Mouse (Mus musculus): ENCODE results near the gene Arpin.

Gene Arpin

DNA sequence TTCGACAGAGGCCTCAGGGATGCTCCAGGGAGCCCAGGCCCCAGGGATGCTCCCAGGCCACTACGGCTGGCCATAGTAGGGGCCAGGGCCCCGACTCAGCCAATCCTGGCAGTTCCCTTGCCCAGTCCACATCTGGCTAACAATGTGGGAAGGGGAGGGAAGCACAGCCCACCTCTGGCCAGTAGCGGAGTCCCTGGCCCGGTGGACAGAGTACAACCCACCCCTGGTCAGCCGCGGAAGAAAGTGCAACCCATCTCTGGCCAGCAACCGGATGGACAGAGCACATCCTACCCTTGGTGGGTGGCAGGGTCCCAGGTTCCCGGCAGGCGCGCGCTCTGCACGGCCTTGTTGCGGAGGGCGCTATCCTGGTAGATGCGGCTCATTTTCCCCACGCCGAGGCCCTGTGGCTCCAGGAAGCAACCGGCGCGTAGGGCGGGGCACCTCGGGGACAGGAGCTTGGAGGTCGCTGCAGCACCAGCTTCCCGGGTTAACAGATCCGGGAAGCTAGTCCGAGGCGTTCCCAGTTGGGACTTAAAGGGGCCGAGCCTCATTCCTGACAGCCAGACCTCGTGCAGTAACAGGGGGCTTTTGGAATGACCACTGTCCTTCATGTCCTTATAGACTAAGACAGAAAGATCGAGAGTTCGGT, at the start of gene Arpin:
Gene Arpin (minus strand): TSS at position 498 of the 649 bp plus-strand sequence.
- DNase-seq, result peak; percentile 99

DNA sequence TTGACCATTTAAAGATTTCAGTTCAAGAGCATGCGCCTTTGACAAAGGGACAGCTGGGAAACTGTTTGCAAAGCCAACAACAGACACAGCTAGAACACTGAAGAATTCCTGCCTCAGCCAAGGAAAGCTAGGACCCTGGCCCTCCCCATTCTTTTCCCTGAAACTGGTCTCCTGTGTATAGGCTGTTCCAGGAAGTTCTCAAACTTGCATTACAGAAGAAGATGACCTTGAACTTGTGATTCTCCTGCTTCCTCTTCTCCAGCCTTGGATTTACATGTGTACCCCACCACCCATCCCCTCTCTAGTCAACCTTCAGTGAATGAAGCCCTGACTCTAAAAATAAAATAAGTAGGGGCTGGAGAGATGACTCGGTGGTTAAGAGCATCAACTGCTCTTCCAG, 40.2 kb upstream of the Arpin start:
- no peak for DNase-seq

DNA sequence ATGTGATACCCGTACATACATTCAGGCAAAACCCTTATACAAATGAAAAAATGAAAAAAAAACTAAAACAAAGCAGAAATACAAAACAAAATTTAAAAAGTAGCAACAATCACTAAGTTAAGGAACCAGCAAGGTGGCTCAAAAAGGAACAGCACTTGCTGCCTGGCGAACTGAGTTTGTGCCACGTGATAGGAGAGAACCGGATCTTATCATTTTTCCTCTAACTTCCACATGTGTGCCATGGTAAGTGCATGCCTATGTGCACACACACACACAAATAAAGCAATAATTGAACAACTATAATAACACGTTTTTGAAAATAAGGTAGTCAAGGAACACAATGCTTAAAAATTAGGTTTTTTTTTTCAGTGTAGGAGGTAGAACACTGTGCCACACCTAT, 37.0 kb upstream of the Arpin start:
- no peak for DNase-seq

DNA sequence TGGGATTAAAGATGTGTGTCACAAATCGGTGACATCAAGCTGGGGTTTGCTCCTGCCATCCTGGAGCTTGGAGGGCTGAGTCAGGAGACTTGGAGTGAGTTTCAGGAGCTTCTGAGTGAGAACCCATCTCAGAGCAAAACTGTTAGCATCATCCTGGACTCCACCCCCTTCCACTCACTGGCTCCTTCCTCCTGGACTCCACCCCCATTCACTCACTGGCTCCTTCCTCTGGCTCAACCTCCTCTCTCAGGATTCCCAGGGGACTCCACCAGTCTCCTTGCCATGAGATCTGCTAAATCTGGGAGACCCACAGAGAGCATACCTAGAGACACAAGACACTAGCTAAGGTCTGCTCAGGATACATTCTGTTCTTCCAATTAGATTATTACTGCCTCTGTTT, 35.2 kb upstream of the Arpin start:
- no peak for DNase-seq

DNA sequence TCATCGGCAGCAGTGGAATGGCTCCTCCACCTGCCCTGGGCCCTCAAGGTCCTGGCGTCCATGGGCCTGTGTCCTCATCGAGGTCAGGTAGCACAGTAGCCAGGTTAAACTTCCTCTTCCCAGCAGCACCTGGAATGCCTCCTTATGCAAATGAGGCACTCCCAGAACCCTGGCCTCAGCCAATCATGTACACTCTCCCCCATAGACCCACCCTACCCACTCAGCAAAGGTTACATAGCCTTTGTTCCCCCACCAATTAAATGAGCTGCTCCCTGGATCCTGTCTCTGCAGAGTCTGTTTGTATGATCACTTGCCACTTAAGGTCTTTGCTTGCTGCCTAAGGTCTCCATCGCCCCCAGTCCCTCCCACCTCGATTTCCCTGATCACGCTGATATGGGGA, 33.2 kb upstream of the Arpin start:
- no peak for DNase-seq

DNA sequence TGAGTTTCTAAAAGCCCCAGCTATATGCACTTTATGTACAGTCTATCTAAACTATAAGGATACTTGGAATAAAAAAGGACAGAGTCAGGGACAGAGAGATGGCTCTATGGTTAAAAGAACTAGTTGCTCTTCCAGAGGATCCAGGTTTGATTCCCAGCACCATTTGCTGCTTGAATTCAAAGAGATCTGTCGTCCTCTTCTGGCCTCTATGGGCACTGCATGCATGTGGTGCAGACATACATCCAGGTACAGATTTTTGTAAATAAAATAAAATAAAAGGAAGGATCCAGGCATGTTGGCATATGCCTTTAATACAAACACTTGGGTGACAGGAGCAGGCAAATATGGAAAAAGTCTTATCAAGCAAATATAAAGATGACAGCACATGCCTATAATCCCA, 26.4 kb upstream of the Arpin start:
- DNase-seq, result no peak

DNA sequence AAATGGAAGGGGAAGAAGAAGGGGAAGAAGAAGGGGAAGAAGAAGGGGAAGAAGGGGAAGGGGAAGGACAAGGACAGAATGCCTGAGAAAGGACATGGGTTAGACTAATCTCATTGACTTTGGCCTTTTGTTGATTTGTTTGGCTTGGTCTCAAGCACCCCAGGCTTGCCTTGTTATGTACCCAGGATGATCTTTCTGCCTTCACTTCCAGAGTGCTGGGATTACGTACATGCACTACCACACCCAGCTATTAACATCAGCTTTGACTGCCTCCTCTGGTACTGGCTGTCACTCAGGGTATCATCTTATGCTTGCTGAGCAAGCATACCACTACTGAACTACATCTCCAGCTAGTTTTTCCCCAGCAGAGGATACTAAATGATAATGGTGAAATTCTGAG, 21.0 kb upstream of the Arpin start:
- no peak for DNase-seq

DNA sequence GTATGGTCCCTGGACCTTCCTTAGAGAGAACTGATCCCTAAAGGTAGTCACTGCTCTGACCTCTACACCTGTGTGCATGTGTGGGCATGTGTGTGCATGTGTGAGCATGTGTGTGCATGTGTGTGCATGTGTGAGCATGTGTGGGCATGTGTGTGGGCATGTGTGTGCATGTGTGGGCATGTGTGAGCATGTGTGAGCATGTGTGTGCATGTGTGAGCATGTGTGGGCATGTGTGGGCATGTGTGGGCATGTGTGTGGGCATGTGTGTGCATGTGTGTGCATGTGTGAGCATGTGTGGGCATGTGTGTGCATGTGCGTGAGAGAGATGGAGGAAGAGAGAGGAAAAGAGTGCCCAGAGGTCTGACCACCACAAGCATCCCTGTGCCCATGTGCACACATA, 19.7 kb upstream of the Arpin start:
- DNase-seq, result no peak

DNA sequence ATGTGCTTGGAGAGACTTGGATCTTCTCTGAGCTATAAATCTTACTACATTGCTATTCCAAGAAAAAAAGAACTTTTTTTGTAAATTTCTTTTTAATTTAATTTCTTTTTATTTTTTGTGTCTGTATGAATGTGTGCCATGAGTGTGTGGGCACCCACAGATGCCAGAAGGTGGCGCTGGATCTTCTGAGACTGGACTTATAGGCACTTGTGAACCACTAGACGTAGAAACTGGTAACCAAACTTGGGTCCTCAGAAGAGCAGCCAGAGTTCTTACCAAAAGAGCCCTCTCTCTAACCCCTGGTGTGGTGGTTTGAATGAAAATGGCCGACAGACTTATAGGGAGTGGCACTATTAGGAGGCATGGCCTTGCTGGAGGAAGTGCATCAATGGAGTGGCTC, 15.9 kb upstream of the Arpin start:
- DNase-seq, result no peak

DNA sequence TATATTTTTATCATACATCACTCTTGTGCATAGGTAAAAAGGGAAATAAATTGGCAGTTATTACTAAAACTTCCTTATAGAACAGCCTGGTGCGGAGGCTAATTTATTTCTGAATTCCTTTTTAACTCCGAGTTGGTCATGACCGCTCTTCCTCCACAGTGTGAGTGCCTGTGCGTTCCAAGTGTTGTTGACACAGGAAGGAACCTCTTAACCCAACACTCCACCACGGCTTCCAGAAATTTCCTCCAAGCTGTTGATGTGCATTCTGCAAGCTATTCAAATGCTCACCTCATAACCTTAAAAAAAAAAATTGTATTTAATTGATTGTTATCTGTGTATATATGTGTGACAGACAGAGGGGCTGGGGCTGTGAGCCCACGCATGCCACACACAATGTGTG, 15.1 kb upstream of the Arpin start:
- no peak for DNase-seq

DNA sequence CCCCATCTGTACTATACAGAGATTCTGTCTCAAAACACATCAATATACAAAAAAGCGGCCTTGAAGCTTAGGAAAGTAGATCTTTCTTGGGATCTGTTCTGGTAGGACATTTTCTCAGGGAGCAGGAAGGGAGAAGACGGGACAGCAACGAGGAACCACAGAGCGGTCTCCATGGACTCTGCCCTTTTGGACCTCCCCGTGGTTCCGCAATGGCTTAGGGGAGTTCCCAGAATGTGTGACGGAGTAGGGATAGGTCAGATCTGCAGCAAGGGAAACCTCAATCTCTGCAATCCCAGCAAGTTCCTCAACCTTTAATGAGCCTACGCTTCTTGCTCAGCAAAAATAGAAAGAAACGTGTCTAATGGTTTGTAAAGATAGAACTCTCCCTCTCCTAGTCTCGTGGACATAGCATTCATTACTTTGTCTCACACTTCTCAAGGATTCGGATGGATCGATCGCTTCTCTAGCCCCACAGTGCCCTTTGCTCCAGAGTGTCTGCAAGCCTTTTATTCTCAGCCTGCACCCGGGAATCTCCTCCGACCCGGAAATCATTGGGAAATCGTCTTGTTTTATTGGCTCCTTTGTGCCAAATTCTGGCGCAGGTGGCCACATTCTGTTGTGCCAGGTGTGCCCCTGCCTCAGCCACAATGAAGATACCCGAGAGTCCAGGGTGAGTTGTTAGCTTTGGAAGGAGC, 499 bp upstream of the Arpin start:
- peak; percentile 97 for DNase-seq

DNA sequence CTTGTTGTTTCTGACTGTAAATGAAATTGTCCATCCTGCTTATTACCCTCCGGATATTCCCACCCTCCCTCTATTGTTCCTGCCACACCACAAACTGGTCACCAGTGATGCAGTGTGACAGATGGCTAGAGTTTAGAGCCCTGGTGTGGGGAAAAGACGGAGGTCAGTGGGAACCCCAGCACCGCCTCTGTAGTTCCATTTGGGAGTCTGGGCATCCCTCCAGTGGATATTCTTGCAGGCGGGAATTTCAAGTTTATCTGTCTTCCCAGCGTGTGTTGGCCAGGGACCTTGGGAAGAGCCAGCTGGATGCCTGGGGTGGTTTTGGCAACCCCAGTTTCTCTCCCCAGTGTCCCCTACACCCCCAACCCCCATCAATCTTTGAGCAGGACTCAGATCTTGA, 698 bp downstream of the Arpin start:
- peak; percentile 94 for DNase-seq

DNA sequence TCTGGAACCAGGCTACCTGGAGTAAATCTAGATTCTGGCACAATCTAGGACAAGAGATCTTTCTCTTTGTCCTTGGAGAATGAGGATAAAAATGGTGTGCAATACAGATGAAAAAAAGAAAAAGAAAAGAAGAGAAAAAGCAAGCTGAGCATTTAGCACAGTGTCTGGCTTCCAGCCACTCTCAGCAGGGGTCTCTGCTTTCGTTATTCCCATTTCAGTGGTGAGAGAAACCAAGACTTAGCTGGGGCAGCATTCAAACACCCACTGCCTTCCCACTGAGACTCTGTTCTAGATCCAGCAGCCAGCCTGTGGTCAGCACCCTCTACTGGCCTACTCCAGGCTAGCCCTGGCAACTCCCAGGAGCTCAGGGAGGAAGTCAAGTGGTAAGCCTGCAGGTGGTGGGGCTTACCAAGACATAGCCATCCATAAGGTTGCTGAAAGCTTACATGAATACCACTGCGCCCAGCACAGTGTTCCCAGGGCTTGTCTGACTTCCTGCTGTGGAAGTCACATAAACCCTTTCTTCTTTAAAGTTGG, 6.6 kb downstream of the Arpin start:
- DNase-seq, result peak; percentile 89

DNA sequence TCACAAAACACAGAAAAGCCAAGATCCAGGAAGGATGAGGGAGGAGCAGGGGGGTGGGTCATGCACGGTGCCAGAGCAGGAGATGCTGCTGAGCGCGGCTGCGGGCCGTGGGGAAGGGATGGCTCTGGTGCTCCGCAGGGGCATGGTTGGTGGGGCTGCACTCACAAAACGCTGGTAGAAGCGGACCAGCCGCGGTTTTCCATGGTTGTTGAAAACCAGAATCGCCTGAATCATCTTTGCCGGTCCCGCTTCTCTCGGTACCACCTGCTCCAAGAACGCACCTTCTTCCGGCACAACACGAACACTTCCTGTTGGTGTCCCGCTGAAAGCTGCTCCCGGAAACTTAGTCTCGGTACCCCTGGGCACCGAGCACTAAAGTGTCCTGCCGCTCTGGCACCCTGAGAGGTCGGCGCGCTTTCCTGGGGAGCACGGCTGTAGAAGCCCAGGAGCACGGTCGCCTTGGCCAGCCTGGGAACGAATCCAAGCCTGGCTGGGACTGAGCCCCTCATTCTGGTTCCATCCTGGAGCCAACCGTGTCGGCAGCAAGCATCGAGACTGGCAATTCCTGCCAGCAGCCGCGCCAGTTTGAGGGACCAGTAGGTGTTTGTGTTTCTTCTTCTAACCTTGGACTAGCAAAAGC, 14.7 kb downstream of the Arpin start, which contains the start of gene Ap3s2:
Gene Ap3s2 (minus strand): TSS at position 306 of the 640 bp plus-strand sequence.
- DNase-seq, result peak; percentile 98

DNA sequence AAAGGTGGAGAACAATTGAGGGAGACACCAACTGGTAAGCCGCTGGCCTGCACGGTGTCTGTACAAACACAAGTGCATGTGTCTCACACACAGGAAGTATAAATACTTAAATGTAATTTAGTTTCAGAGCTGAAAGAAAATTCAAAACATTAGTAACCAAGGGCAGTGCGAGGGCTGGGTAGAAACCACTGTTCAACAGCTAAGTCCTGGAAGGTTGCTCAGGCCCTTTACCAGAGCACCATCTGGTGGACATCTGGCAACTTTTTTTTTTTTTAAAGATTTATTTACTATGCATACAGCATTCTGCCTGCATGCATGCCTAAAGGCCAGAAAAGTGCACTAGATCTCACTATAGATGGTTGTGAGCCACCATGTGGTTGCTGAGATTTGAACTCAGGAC, 20.6 kb downstream of the Arpin start:
- no peak for DNase-seq

DNA sequence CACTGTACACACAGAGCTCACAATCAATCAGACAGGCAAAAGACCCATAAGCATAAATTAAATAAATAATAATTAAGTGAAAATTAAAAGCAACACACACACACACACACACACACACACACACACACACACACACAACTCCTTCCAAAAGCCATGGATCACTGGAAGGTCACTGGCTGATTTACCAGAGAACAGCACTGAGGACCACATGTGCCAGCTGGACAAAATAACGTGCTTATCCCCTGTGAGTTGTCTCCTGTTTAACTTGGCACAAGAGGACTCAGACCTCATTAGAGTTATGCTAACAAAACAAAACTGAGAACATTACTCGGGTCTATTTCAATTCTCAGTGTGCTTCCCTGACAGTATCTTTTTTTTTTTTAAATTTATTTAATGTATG, 27.8 kb downstream of the Arpin start:
- peak; percentile 97 for DNase-seq

DNA sequence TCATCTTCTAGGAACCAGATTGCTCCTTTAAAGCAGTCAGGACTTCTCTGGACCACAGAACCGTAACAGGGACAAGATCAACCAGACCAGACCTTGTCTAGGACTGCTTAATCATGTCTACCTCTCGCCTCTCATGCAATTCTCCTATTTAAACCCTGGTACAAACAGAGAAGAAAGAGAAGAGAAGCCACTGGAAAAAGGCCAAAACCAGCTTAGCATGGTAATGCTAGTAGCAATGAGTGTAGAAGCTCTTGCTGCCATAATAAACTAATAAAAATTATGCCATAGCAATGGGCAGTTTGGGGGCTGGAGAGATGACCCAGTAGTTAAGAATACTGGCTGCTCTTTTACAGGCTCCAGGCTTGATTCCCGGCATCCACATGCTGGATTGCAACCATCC, 28.2 kb downstream of the Arpin start:
- no peak for DNase-seq

DNA sequence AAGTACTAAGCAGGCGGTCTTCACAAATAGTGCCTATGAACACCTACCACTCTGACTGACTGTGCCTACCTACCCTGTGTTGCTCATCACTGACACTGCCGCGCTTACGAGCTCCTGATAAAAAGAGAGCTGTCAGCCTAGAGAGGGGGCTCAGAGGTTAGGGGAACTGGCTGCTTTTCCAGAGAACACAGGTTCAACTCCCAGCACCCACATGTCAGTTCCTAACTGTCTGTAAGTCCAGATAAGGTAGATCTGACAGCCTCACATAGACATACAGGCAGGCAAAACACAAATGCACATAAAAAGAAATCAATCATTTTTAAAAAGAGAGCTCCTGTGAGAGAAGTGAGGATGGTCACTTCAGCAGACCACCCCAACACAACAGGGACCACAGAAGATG, 30.0 kb downstream of the Arpin start:
- no peak for DNase-seq

DNA sequence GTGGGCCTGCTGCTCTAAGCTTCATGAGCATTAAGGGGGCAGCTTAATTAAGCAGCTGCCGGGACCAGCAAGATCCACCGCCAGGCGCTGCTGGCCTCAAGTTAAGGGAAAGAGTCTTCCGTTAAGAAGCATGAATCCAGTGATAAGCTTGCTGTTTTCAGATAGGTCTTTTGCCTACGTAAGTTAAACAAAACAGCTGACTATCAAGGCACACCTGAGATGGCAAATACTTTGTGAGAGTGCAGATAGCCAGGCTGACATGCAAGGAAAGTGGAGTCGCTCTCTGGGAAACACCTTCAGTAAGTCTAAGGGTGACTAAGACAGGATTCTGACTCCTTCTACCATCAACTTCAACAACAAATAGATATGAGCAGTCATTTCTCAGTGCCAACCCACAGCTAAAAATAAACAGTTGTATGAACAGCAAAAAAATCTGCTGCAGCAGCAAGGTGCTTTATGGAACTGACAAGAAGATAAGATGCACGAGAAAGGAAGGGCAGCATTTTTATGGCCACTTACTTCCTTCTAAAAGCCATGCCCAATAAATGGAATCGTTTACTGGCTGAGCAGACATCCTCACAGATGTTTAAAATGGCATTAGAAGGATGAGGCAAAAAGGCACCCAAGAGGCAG, 31.9 kb downstream of the Arpin start:
- DNase-seq, result no peak

DNA sequence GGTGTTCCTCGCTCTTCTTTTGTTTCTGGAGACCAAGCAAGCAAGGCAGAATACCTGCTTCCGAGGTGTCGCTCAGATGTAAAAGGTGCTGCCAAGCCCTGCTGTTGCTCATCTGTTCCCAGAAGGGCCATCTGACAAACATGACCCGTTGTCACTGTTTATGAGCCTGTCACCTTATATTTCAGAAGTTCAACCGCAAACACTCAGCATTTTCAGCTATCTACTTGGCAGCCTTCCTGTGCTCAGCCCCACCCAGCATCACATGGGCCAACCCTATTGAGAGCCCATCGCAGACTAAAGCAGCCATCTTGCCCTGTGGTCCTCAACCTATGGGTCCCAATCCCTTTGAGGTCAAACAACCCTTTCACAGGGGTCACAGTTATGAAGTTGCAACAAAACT, 34.4 kb downstream of the Arpin start:
- DNase-seq, result no peak

DNA sequence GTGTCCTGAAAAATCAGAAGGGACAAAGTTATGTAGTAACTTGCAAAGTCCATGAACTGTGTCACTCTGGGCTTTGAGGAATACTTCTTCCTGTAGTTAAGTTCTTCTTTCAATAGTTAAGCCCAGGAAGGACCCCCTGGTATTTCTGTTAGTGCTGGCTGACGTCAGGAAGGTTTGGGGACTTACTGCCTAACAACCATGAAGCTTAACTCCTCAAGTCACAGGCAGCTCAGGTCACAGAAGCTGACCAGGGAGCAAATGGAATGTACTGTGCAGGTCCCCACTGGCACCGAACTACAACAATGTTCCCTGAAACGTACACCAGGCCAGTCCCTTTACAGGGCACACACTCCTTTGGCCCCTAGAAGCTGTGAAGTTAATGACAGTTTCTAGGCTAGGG, 39.9 kb downstream of the Arpin start:
- no peak for DNase-seq

DNA sequence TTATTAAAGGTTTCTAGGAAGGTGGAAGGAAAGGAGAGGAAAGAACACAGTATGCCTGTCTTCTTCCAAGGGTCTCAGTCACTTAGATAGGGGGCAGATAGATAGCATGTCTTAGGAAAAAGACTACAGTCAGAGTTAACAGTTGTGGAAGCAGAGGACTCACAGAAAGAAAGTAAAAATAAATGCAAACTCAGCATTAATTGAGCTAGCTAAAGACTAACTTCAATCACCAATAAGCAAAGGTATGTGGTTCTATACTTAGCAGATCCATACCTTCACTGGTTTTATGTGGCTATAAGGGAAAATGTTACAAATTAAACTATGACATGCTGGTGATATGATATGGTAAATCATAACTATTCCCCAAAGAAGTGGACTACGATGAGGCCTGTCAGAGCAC, 40.4 kb downstream of the Arpin start:
- DNase-seq, result no peak

DNA sequence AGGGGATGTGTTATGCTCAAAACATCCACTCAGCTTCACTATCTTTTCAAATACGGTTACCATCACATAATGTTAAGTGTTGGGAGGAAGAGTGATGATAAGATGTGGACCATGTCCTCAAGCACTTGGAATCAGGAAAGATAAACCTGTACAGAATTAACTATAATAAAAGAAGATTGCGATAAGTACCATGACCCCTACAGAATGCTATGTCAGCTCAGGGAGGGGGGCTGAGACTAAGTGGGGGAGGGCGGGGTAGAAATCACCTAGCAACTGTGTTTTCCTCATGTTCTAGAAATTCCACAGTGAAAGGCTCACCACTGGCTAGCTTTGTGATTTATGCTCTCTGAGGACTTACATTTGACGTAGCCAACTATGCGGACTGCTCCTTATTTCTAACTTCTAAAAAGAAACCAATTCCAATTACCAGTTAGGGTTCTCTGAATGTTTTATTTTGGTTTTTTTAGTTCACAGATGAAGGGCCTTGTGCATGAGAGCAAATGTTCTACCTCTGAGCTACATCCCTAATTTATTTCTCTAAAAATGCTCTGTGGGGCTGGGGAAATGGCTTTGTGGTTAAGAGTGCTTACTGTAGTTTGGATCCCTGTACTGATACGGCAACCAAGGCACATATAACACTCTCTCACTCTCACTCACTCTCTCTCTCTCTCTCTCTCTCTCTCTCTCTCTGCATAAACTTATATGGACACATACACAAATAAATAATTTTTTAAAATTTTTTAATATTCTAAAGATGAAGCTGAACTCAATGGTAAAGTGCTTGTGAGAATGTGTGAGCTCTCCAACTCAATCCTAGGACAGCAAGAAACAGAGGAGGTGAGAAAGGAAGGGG, 42.4 kb downstream of the Arpin start:
- peak; percentile 87 for DNase-seq

All from heart, adult 11 months (tissue).